14 mouse cellular contexts compared by ENCODE assay signal in genomic region chr17:50972142-50972541, GRCm38 (mm10).
A peak's percentile ranks its signal among the peaks of the same experiment; 100 is the strongest.
DNase-seq lines count a peak whose midpoint lies in the region; ATAC-seq lines count a peak whose summit lies in the region.
"Had no signal": no experiment of that assay in that cellular context is flagged by ENCODE, and none has a peak within 500 bp of the region (broad histone marks: within the 10 kb centered on the region; RNA-seq: fewer than 3 reads in every experiment).

No protein-coding gene starts in this region.

- H3K4me2 ChIP-seq in kidney, embryonic 15.5 days = no peak overlapping the region
- H3K4me2 ChIP-seq: neural tube, embryonic 13.5 days had no signal

- no peak for ATAC-seq in kidney, embryonic 15.5 days (replicated peaks; ENCODE audit: low FRiP score)

- H3K36me3 ChIP-seq in kidney, embryonic 15.5 days = no peaks in the 10 kb centered on the region
- H3K36me3 ChIP-seq: forebrain, embryonic 10.5 days; neural tube, embryonic 13.5 days had no signal

- H3K9me3 ChIP-seq in kidney, embryonic 15.5 days (replicated peaks) = no peaks in the 10 kb centered on the region
- H3K9me3 ChIP-seq: forebrain, embryonic 10.5 days; neural tube, embryonic 13.5 days had no signal

- no peak overlapping the region for H3K4me3 ChIP-seq in kidney, embryonic 15.5 days (replicated peaks)
- H3K4me3 ChIP-seq: forebrain, embryonic 10.5 days; neural tube, embryonic 13.5 days had no signal

- WGBS in kidney, embryonic 15.5 days = 26% methylated on average over 1 of the region's 1 CpGs

- peak; percentile 23 to 45 for DNase-seq in cerebellum, postnatal 10 days
- DNase-seq in cerebellum, postnatal 36 days = no peak
- DNase-seq in kidney, postnatal 10 days = peak; percentile 8
- peak; percentile 15 for DNase-seq in thymus, postnatal 4 days
- no peak for DNase-seq in thymus, adult 18-20 months
- DNase-seq in spleen, adult 18-20 months = no peak
- no peak for DNase-seq in ovary, postnatal 14 days (ENCODE audit: low spot score)
- DNase-seq: cerebellum, adult 18-20 months; heart, adult 18-20 months; left cerebral cortex, postnatal 4 days had no signal

- H3K9ac ChIP-seq in kidney, embryonic 15.5 days = no peak overlapping the region
- H3K9ac ChIP-seq: neural tube, embryonic 13.5 days had no signal

- no peaks in the 10 kb centered on the region for H3K4me1 ChIP-seq in kidney, embryonic 15.5 days
- H3K4me1 ChIP-seq: forebrain, embryonic 10.5 days had no signal

- H3K27me3 ChIP-seq in kidney, embryonic 15.5 days = no peaks in the 10 kb centered on the region
- H3K27me3 ChIP-seq: neural tube, embryonic 13.5 days had no signal

- no peak overlapping the region for H3K27ac ChIP-seq in kidney, embryonic 15.5 days
- H3K27ac ChIP-seq: forebrain, embryonic 10.5 days; macrophage; neural tube, embryonic 13.5 days had no signal

Comparison
In these comparisons a context has a peak if more than half of its experiments do, and no peak if none do; other contexts are left out.
1. DNase-seq: peak in cerebellum, postnatal 10 days (2 of 2), kidney, postnatal 10 days (single experiment) and thymus, postnatal 4 days (single experiment); none in cerebellum, postnatal 36 days (0 of 2), thymus, adult 18-20 months (0 of 2), spleen, adult 18-20 months (0 of 2) and ovary, postnatal 14 days (single experiment).